Mouse (Mus musculus): Measurements from ENCODE around the gene Prl8a2.

The Prl8a2 gene

GRCm38 (mm10) chr13:27345373-27345772 lies at the start of gene Prl8a2:
Prl8a2 (plus strand) TSS chr13:27345673.
- in situ Hi-C loops (cut with MboI, MseI): no loop called here

- in situ Hi-C loops (cut with MboI, MseI): no loop called here
Observed at GRCm38 (mm10) chr13:27312334-27313225, 32.9 kb upstream of the Prl8a2 start, which contains the start of gene Prl6a1. Prl6a1 (plus strand) TSS chr13:27312627.

DNA sequence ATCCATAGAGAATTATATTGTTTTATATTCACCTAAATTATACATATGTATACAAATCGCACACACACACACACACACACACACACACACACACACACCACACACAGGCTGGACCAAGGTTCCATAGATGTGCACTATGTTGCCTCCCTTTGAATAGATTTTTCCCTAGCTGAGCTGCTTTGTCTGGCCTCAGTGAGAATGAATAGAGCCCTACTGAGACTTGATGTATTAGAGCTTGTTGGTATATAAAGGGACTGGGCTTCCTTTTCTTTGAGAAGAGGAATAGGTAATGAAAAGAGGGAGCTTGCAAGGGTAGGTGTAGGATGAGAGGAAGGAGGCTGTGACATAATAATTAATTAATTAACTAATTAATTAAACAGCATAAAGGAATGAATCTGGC lies 10.5 kb upstream of the Prl8a2 start:
- in situ Hi-C loops (cut with MboI, MseI): no loop called here

DNA sequence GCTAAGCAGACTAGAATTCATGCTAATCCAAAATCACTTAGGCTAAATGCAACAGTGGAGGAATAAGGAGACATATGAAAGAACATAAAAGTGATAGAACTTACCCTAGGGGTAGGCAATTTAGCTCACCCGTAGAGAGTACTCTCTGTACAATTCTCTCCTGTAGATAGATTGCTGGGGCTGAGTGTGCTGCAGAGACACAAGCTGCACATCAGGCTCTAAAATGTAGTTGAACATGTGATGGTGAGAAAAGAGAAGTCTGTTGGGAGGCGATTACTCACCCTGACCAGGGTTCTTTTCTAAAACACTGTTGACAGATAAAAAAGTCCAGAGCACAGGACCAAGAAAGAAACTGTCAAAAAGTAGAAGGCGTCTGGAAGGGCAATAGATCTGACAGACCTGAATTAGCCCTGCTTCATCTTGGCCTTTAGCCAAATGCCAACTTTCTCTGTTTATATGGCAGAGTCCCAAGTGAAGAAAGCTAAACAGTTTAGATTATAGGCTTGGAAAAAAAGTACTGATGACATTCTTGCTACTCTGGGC lies 2.7 kb upstream of the Prl8a2 start:
- in situ Hi-C loops (cut with MboI, MseI): no loop called here

GRCm38 (mm10) chr13:27390746-27391145 lies 45.3 kb downstream of the Prl8a2 start, which contains the start of gene Prl2b1:
Prl2b1 (minus strand) TSS chr13:27390846.
- in situ Hi-C loops (cut with MboI, MseI): no loop called here

- in situ Hi-C loops (cut with MboI, MseI): no loop called here
Observed at GRCm38 (mm10) chr13:27399061-27399724, 53.7 kb downstream of the Prl8a2 start.

All from regulatory T cell (primary cell).